Mouse (Mus musculus) C2C12 (cell line): Measurements from ENCODE around the gene Zfp618. TPM values are rescaled to one million over a fixed set of nuclear protein-coding genes. Genes with fewer than 3 reads are reported as not detected.

ENCODE experiments used
- H3K27me3 ChIP-seq: one replicate; pipeline ENCODE4 v1.6.1; 2011; ENCODE audit not compliant: control insufficient read depth, insufficient read depth, insufficient read length
- H3K36me3 ChIP-seq: one replicate; pipeline ENCODE4 v1.6.1; 2011; ENCODE audit not compliant: control insufficient read depth, insufficient read depth
- H3K4me3 ChIP-seq: one replicate; pipeline ENCODE4 v1.5.1; 2011; ENCODE audit warnings: mild to moderate bottlenecking, control low read depth; ENCODE audit not compliant: poor library complexity, insufficient read depth, severe bottlenecking
- H3K79me2 ChIP-seq: one replicate; pipeline ENCODE4 v1.6.1; 2011; ENCODE audit not compliant: control insufficient read depth, insufficient read depth
- H3K79me3 ChIP-seq: one replicate; pipeline ENCODE4 v1.6.1; 2011; ENCODE audit warnings: low read depth, control low read depth
- H3ac ChIP-seq: one replicate; pipeline ENCODE3; 2011; ENCODE audit warnings: low read depth; ENCODE audit not compliant: control insufficient read depth, insufficient read length
- CEBPB ChIP-seq: IDR thresholded peaks from one replicate; pipeline ENCODE4 v1.6.1; 2011; ENCODE audit warnings: low read depth, mild to moderate bottlenecking, control low read depth, moderate library complexity
- CTCF ChIP-seq: IDR thresholded peaks from one replicate; pipeline ENCODE4 v1.5.1; 2011; ENCODE audit not compliant: control insufficient read depth, insufficient read depth, insufficient read length
- FOSL1 ChIP-seq: IDR thresholded peaks from one replicate; pipeline ENCODE4 v1.8.0; 2011; ENCODE audit warnings: mild to moderate bottlenecking, low read length; ENCODE audit not compliant: poor library complexity, insufficient read depth, severe bottlenecking
- MAX ChIP-seq: IDR thresholded peaks from one replicate; pipeline ENCODE4 v1.6.1; 2011; ENCODE audit warnings: mild to moderate bottlenecking, control low read depth
- MYOD1 ChIP-seq: IDR thresholded peaks from one replicate; pipeline ENCODE4 v1.6.1; 2011; ENCODE audit warnings: low read depth; ENCODE audit not compliant: control insufficient read depth, insufficient read length
- MYOG ChIP-seq: IDR thresholded peaks from one replicate; pipeline ENCODE4 v1.6.1; 2011; ENCODE audit not compliant: control insufficient read depth, insufficient read length; ENCODE audit errors: extremely low read depth
- USF1 ChIP-seq: IDR thresholded peaks from one replicate; pipeline ENCODE4 v1.6.1; 2011; ENCODE audit warnings: low read depth, mild to moderate bottlenecking, control low read depth, moderate library complexity
- polyA plus RNA-seq: library from polyadenylated mRNA; unstranded; fragments of >200 nt; fragmentation: generic; extraction: Trizol; gene quantifications from one replicate; pipeline ENCODE4 v1.2.1, GENCODE M21; 2012; ENCODE audit warnings: missing spikeins

Gene Zfp618
- polyA plus RNA-seq, 1 experiment: 0.01 TPM

DNA sequence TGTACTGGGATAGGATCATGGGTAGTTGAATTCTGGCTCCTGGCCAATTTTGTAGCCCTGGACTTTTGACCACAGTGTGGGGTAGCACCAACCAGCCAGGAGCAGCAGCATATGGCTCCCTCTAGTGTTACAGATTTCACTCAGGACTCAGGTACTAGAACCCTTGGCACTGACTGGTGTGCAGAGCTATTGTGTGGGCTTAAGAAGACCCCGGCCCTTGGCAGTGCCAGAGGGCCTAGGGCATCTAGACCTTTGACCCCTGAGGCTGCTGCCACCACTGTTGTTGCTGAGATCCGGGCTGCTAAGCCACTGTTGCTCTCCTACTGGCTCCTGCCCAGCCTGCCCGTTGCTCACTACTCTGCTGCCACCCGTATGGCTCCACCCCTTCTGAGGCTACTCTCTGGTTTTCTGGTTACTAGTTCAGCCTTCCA is 54.1 kb downstream of the Zfp618 start:
- Histone ChIP-seq H3K79me3 (no peaks in the 10 kb centered on the region), H3K79me2 (no peaks in the 10 kb centered on the region), H3K27me3 (no peaks in the 10 kb centered on the region), H3K4me3 (no peak overlapping the region), H3K36me3 (no peaks in the 10 kb centered on the region), H3ac (no peak overlapping the region)
- TF ChIP-seq MAX (no peak), FOSL1 (no peak), CTCF (no peak), USF1 (no peak), CEBPB (no peak), MYOD1 (no peak), MYOG (no peak)

GRCm38 (mm10) chr4:63021034-63021700 is 55.8 kb downstream of the Zfp618 start:
- no peaks in the 10 kb centered on the region for H3K36me3 ChIP-seq
- TF ChIP-seq USF1: no peak
- TF ChIP-seq MYOG: no peak
- no peak for TF ChIP-seq MYOD1
- TF ChIP-seq MAX: no peak
- TF ChIP-seq CTCF: no peak
- TF ChIP-seq FOSL1: no peak
- TF ChIP-seq CEBPB: no peak
- no peaks in the 10 kb centered on the region for H3K79me3 ChIP-seq
- no peaks in the 10 kb centered on the region for H3K79me2 ChIP-seq
- no peak overlapping the region for H3K4me3 ChIP-seq
- H3K27me3 ChIP-seq: peaks cover 2% of the 10 kb centered on the region
- no peak overlapping the region for H3ac ChIP-seq

DNA sequence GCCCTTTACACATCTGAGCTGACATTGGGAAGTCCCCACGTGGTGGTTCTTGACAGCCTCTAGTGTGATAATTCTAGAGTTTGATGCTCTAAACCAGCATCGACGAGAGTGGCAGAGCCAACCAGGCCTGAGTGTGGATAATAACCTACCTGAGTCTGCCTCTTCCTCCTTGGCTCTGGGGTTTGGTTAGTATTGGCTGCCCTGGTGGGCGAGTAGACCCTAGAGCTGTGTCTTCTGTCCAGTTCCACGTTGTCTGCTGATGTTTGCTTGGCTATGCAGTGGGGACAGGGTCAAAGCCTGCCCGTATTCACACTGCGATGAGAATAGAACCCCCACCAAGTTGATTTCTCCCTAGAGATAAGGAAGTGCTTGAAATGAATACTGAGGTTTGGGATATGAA is 58.1 kb downstream of the Zfp618 start:
- Histone ChIP-seq H3K27me3 (peaks cover 7% of the 10 kb centered on the region), H3K79me3 (no peaks in the 10 kb centered on the region)
- TF ChIP-seq FOSL1 (no peak), USF1 (no peak), MYOD1 (no peak), CEBPB (no peak), CTCF (no peak), MYOG (no peak), MAX (no peak)

DNA sequence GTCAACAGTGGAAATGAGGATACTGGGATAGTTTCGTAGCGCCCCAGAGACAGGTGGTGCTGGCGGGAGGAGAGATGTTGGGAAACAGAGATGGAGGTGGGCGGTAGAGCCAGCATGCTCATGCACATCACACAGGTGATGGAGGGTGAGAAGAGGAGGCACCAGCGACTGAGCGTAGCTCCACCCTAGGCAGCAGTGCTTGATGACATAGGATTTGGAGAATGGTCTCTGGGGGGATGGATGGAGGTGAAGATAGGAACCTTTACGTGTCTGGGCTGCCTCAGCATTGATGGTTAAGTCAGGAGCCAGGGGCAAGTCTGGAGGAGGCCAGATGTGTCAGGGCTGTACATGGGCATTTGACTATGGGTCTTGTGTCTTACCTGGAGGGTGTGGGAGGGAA is 58.7 kb downstream of the Zfp618 start:
- Histone ChIP-seq H3K4me3 (no peak overlapping the region), H3K36me3 (no peaks in the 10 kb centered on the region), H3K79me3 (no peaks in the 10 kb centered on the region), H3K27me3 (peaks cover 7% of the 10 kb centered on the region), H3K79me2 (no peaks in the 10 kb centered on the region), H3ac (no peak overlapping the region)
- TF ChIP-seq USF1 (no peak), CEBPB (no peak), MYOD1 (no peak), MAX (no peak)

More for the DNA sequence above, 58.1 kb downstream of the Zfp618 start:
- Histone ChIP-seq H3ac (no peak overlapping the region), H3K36me3 (no peaks in the 10 kb centered on the region), H3K4me3 (no peak overlapping the region), H3K79me2 (no peaks in the 10 kb centered on the region)

GRCm38 (mm10) chr4:63024734-63025256 is 59.4 kb downstream of the Zfp618 start:
- Histone ChIP-seq H3K27me3 (peaks cover 7% of the 10 kb centered on the region), H3K4me3 (no peak overlapping the region), H3K36me3 (no peaks in the 10 kb centered on the region), H3K79me2 (no peaks in the 10 kb centered on the region), H3K79me3 (no peaks in the 10 kb centered on the region), H3ac (no peak overlapping the region)
- TF ChIP-seq MAX (no peak), FOSL1 (no peak), CTCF (no peak), CEBPB (no peak), MYOG (no peak), USF1 (no peak)

GRCm38 (mm10) chr4:63025306-63025705 is 59.9 kb downstream of the Zfp618 start:
- no peaks in the 10 kb centered on the region for H3K36me3 ChIP-seq
- no peaks in the 10 kb centered on the region for H3K79me2 ChIP-seq
- H3K4me3 ChIP-seq: no peak overlapping the region
- no peak overlapping the region for H3ac ChIP-seq
- H3K79me3 ChIP-seq: no peaks in the 10 kb centered on the region
- H3K27me3 ChIP-seq: peaks cover 7% of the 10 kb centered on the region
- TF ChIP-seq CEBPB (no peak), MYOG (no peak), MYOD1 (no peak), CTCF (no peak)
